Mouse (Mus musculus) olfactory bulb, adult 2 months (tissue): ENCODE data around the gene Otp.

Experiments
- CTCF ChIP-seq: fragments of 200-500 bp; IDR thresholded peaks from 2 replicates; pipeline ENCODE4 v1.5.1; 2012; ENCODE audit warnings: low read depth, mild to moderate bottlenecking, low read length, moderate library complexity; ENCODE audit not compliant: insufficient read depth
- POLR2A ChIP-seq: fragments of 200-500 bp; IDR thresholded peaks from 2 replicates; pipeline ENCODE4 v1.6.1; 2012; ENCODE audit warnings: mild to moderate bottlenecking, low read depth, low read length, moderate library complexity; ENCODE audit not compliant: insufficient read depth

GRCm38 (mm10) chr13:94826986-94827385, 48.4 kb upstream of the Otp start:
- TF ChIP-seq CTCF (no peak), POLR2A (no peak)
